Mouse (Mus musculus): ENCODE results near the gene Trim68.

GRCm38 (mm10) chr7:102698461-102698860 is 11.3 kb upstream of the Trim68 start:
- TF ChIP-seq CTCF (IDR thresholded peaks at IDR 0.05; ENCODE audit: borderline replicate concordance, extremely low read depth, insufficient read depth, insufficient read length), result no peak
- TF ChIP-seq POLR2A (IDR thresholded peaks at IDR 0.05; ENCODE audit: borderline replicate concordance, extremely low read depth, insufficient read depth, insufficient read length, poor library complexity, severe bottlenecking), result no peak
